Mouse (Mus musculus) G1E (cell line): ENCODE data around the gene Ddx6.

Source experiments
- CTCF ChIP-seq: IDR thresholded peaks from 2 replicates; pipeline ENCODE4 v1.5.1; 2012; ENCODE audit warnings: low read depth, low read length, inconsistent platforms, mixed read lengths
- GATA1 ChIP-seq: IDR thresholded peaks from 2 replicates; pipeline ENCODE4 v1.6.1; 2012; ENCODE audit warnings: borderline replicate concordance, low read length, inconsistent platforms, mixed read lengths
- POLR2AphosphoS5 ChIP-seq: IDR thresholded peaks from 2 replicates; pipeline ENCODE4 v1.6.1; 2012; ENCODE audit warnings: low read depth, low read length, inconsistent platforms; ENCODE audit not compliant: insufficient replicate concordance
- TAL1 ChIP-seq: conservative IDR thresholded peaks from 2 replicates; pipeline ENCODE4 v1.6.1; 2012; ENCODE audit warnings: low read depth, low read length, inconsistent platforms, mixed read lengths

GRCm38 (mm10) chr9:44570939-44571382 lies 33.7 kb upstream of the Ddx6 start:
- TF ChIP-seq CTCF (no peak), TAL1 (no peak), POLR2AphosphoS5 (no peak), GATA1 (no peak)
